Mouse (Mus musculus) E14TG2a.4 (cell line): ENCODE measurements around the gene Hist1h2bj.
"Not testable (repeated sequence)": the region's sequence is repeated elsewhere in the genome, so short reads cannot be mapped to it uniquely, and the experiment has no call there.

Source experiments
- H3K27me3 ChIP-seq: 2 replicates; pipeline ENCODE4 v1.6.1; 2014; ENCODE audit warnings: low read length, control low read depth; ENCODE audit not compliant: insufficient read depth
- H3K36me3 ChIP-seq: 2 replicates; pipeline ENCODE4 v1.6.1; 2014; ENCODE audit warnings: low read length, control low read depth; ENCODE audit not compliant: insufficient read depth
- H3K4me1 ChIP-seq: replicated peaks from 2 replicates; pipeline ENCODE4 v1.6.1; 2014; ENCODE audit warnings: low read depth, low read length, control low read depth
- H3K4me3 ChIP-seq: replicated peaks from 2 replicates; pipeline ENCODE4 v1.5.1; 2014; ENCODE audit warnings: mild to moderate bottlenecking, low read length
- H3K9me3 ChIP-seq: 2 replicates; pipeline ENCODE4 v1.6.1; 2014; ENCODE audit warnings: low read length, control low read depth
- CTCF ChIP-seq: conservative IDR thresholded peaks from 2 replicates; pipeline ENCODE4 v1.5.1; 2014; ENCODE audit warnings: low read length
- NANOG ChIP-seq: IDR thresholded peaks from 2 replicates; pipeline ENCODE4 v1.6.1; 2014; ENCODE audit warnings: borderline replicate concordance, low read length, mixed read lengths
- POU5F1 ChIP-seq: IDR thresholded peaks from 2 replicates; pipeline ENCODE4 v1.6.1; 2014; ENCODE audit warnings: low read length, borderline replicate concordance

Hist1h2bj gene

DNA sequence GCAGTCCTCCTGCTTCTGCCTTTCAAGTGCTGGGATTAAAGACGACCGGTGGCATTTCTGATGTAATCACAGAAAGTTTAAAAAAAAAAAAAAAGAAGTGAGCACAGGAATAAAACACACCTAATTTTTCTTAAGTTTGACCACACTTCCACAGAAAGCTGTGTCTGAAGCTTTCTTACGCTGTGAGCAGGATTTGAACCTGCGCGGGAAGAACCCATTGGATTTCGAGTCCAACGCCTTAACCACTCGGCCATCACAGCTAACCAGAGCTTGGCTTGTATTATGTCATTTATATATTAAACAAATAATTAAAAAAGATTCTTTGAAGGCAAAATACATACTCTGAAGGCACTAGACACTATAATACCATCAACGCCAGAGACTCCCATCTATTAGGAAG is 20.8 kb upstream of the Hist1h2bj start:
- Histone ChIP-seq H3K4me3 (peak overlapping the region; percentile 83), H3K4me1 (peaks cover 22% of the 10 kb centered on the region), H3K36me3 (no peaks in the 10 kb centered on the region), H3K9me3 (no peaks in the 10 kb centered on the region), H3K27me3 (peaks cover 17% of the 10 kb centered on the region)
- TF ChIP-seq CTCF (no peak), POU5F1 (no peak), NANOG (no peak)

- Histone ChIP-seq H3K36me3 (0 out of 2 replicates have a peak, but pooled peaks cover 2% of the 10 kb centered on the region), H3K9me3 (no peaks in the 10 kb centered on the region), H3K4me1 (peaks cover 32% of the 10 kb centered on the region), H3K4me3 (peak overlapping the region; percentile 80), H3K27me3 (no peaks in the 10 kb centered on the region)
- TF ChIP-seq CTCF (no peak), POU5F1 (no peak), NANOG (no peak)
Measured at GRCm38 (mm10) chr13:22026058-22027031, 16.7 kb upstream of the Hist1h2bj start.

DNA sequence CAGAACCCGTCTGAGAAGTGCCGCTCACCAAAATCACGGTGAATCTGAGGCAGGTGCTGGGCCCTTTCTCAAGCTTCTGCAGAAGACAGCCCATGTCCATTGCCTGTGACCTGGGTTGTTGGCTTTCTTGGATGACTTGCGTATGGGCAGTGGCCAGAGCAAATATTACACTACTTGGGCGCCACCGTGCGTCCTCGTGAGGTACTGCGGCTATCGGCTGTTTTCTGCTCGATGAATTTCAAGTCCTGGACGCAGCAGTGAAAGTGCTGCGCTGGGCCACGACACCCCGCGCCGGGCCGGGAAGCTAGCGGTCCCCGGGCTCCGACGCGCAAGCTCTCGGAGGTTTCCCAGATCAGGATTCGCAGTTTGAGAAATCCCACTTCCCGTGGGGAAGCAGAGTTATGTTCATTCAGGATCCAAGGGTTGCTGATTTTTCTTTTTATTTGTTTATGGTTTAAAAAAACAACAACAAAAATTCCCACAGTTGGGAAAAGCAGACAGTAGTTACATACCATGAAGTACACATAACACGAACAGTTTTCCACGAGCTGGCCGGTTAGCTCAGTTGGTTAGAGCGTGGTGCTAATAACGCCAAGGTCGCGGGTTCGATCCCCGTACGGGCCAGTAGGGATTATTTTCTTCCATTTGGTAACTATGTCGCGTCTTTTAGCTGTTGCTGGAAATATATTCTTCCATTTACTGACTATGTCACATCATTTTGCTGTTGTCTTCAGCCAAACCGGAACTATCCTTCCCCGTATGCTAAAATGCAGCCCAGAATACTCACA is 14.1 kb upstream of the Hist1h2bj start:
- Histone ChIP-seq H3K4me3 (peak overlapping the region; percentile 85), H3K36me3 (0 out of 2 replicates have a peak, but pooled peaks cover 3% of the 10 kb centered on the region), H3K9me3 (no peaks in the 10 kb centered on the region), H3K4me1 (peaks cover 46% of the 10 kb centered on the region), H3K27me3 (no peaks in the 10 kb centered on the region)
- TF ChIP-seq NANOG (no peak), CTCF (peak; percentile 84), POU5F1 (no peak)

- H3K27me3 ChIP-seq: no peaks in the 10 kb centered on the region
- TF ChIP-seq CTCF (no peak), POU5F1 (no peak), NANOG (no peak)
- H3K36me3 ChIP-seq: 0 out of 2 replicates have a peak, but pooled peaks cover 3% of the 10 kb centered on the region
- no peaks in the 10 kb centered on the region for H3K9me3 ChIP-seq
- peak overlapping the region; percentile 85 for H3K4me3 ChIP-seq
- H3K4me1 ChIP-seq: peaks cover 50% of the 10 kb centered on the region
Measured at GRCm38 (mm10) chr13:22029928-22030327, 13.1 kb upstream of the Hist1h2bj start.

DNA sequence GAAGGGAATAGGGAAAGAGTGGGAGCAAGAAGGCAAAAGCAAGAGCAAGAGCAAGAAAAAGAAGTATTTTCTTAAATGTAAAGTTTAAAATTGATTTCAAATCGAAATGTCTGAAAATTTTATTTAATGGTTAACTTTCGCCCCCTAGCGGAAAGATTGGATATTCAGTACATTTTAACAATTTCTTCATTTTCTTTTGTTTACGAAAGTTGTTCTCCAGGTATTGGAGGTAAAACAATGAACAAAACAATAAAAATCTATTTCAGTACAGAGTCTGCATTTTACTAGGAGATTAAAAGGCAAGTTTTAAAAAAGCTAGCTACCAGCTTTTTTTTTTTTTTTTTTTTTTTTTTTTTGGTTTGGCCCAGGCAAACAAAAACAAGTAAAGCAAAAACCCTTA is 12.5 kb upstream of the Hist1h2bj start:
- Histone ChIP-seq H3K4me3 (no peak overlapping the region), H3K4me1 (peaks cover 50% of the 10 kb centered on the region), H3K9me3 (no peaks in the 10 kb centered on the region), H3K36me3 (0 out of 2 replicates have a peak, but pooled peaks cover 3% of the 10 kb centered on the region), H3K27me3 (no peaks in the 10 kb centered on the region)
- TF ChIP-seq NANOG: no peak
- peak; percentile 39 for TF ChIP-seq CTCF

DNA sequence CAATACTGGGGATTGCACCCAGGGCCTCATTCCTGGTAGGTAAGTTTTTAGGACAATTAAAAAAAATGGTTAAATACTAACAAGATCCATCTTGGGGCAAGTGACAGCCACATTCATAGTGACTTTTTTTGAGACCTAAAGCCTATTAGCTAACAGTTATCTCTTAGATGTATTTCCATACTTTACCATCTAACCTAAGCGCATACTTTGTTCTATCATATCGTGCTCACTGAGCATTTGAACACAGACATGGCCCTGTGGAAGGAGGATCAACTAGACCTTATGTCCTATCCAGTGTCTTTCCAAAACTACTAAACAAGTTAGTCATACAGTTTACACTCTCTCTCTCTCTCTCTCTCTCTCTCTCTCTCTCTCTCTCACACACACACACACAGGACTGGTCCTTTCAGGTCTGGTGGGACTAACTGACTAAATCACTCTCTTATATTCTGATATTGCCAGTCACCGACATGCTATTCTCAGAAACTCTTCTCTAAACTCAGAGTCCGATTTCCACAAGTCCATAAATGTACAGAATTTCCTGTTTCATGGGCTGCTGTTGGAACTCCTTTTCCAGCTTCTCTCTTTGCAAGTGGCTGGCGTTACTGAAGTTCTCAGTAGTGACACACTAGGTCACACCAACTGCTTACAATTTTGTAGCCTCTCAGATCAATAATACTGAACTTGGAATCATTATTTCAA is 9.1 kb upstream of the Hist1h2bj start:
- TF ChIP-seq NANOG: no peak
- no peak for TF ChIP-seq CTCF
- no peak for TF ChIP-seq POU5F1
- Histone ChIP-seq H3K4me3 (peak overlapping the region; percentile 77), H3K4me1 (peaks cover 54% of the 10 kb centered on the region), H3K27me3 (no peaks in the 10 kb centered on the region), H3K9me3 (no peaks in the 10 kb centered on the region), H3K36me3 (0 out of 2 replicates have a peak, but pooled peaks cover 3% of the 10 kb centered on the region)

DNA sequence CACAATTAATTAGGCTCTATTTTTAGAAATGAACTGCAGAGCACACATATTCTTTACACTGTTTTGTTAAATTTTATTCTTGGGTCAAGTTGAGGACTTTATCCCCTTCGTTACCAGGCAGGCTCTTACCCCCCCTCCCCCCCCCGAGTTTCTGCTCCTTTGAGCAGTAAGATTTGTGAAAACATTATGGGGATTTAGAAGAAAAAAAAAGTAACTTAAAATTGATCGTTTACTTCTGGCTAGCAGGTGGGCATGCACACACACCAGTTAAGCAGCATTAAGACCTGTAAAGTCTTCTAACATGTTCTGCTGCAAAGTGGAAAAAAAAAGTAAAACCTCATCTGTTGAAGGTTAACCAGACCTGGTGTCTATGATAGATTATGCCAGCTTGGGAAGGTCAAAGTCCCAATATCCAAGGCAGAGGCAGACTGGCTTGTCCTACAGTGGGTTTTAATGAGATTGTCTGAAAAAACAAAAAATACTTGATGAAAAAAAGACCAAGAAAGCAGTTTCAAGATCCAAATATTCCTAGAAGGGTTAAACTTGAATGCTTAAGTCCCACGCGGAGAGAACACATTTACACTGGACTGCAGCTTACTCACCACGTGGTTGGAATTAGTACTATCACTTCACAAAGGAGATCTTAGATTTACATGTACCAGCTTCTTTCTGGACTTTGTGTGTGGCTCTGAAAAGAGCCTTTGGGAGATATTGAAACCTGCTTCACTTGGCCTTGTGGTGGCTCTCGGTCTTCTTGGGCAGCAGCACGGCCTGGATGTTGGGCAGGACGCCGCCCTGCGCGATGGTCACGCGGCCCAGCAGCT is 8.4 kb upstream of the Hist1h2bj start:
- Histone ChIP-seq H3K27me3 (no peaks in the 10 kb centered on the region), H3K9me3 (no peaks in the 10 kb centered on the region), H3K4me3 (peak overlapping the region; percentile 77), H3K36me3 (0 out of 2 replicates have a peak, but pooled peaks cover 3% of the 10 kb centered on the region), H3K4me1 (peaks cover 55% of the 10 kb centered on the region)
- no peak for TF ChIP-seq CTCF
- TF ChIP-seq NANOG: no peak
- no peak for TF ChIP-seq POU5F1

- H3K27me3 ChIP-seq, H3K9me3 ChIP-seq, H3K36me3 ChIP-seq: not testable (repeated sequence)
- Histone ChIP-seq H3K4me3 (peak within 1 kb of the TSS; percentile 77), H3K4me1 (peaks cover 56% of the 10 kb centered on the region)
Measured at GRCm38 (mm10) chr13:22035267-22036148, 7.5 kb upstream of the Hist1h2bj start, which contains the start of the genes Hist1h2ah and Hist1h2bk. Gene Hist1h2ah, minus strand, starts transcription at chr13:22035568. Gene Hist1h2bk, plus strand, starts transcription at chr13:22035870.
